Mouse (Mus musculus) heart, embryonic 14.5 days (tissue): Measurements from ENCODE around the gene Supt6. TPM values are rescaled to one million over a fixed set of nuclear protein-coding genes. Genes with fewer than 3 reads are reported as not detected.

Experiments used
- ATAC-seq: fragments of 200-750 bp; cut with Nextera tagmentation; 2 replicates; pipeline ENCODE4 v1.8.0; 2017; ENCODE audit warnings: low read depth, moderate TSS enrichment; ENCODE audit not compliant: insufficient number of reproducible peaks, insufficient read depth, low FRiP score
- H3K27ac ChIP-seq, 2 experiments: fragments of 200-500 bp in 1 of 2; fragments of 300-500 bp in 1 of 2; sonication (generic) in 1 of 2; replicated peaks in 1 of 2; 2 replicates each; pipeline ENCODE4 v1.5.1; 2012 to 2014; ENCODE audit warnings: low read depth in 2 of 2, low read length in 2 of 2, control low read depth in 1 of 2, mild to moderate bottlenecking in 1 of 2, mixed read lengths in 1 of 2; ENCODE audit not compliant: control insufficient read depth in 1 of 2, insufficient read depth in 1 of 2
- H3K27me3 ChIP-seq: fragments of 300-500 bp; sonication (generic); 2 replicates; pipeline ENCODE4 v1.6.1; 2014; ENCODE audit warnings: mild to moderate bottlenecking, low read length, control low read depth; ENCODE audit not compliant: control insufficient read depth, insufficient read depth
- H3K36me3 ChIP-seq: fragments of 300-500 bp; sonication (generic); 2 replicates; pipeline ENCODE4 v1.6.1; 2014; ENCODE audit warnings: mild to moderate bottlenecking, control low read depth, low read length, mixed read lengths; ENCODE audit not compliant: control insufficient read depth, insufficient read depth
- H3K4me1 ChIP-seq, 2 experiments: fragments of 200-500 bp in 1 of 2; fragments of 300-500 bp in 1 of 2; sonication (generic) in 1 of 2; 2 replicates each; pipeline ENCODE4 v1.6.1; 2012 to 2014; ENCODE audit warnings: low read length in 2 of 2, control low read depth in 1 of 2, mixed read lengths in 1 of 2; ENCODE audit not compliant: control insufficient read depth in 2 of 2, insufficient read depth in 2 of 2
- H3K4me2 ChIP-seq: fragments of 300-500 bp; sonication (generic); 2 replicates; pipeline ENCODE4 v1.6.1; 2014; ENCODE audit warnings: mild to moderate bottlenecking, low read length
- H3K4me3 ChIP-seq, 2 experiments: fragments of 200-500 bp in 1 of 2; fragments of 300-500 bp in 1 of 2; sonication (generic) in 1 of 2; 2 replicates each; pipeline ENCODE4 v1.5.1; 2012 to 2014; ENCODE audit warnings: low read length in 2 of 2, mild to moderate bottlenecking in 2 of 2, control low read depth in 1 of 2, low read depth in 1 of 2, moderate library complexity in 1 of 2; ENCODE audit not compliant: control insufficient read depth in 1 of 2, insufficient read depth in 1 of 2
- H3K9ac ChIP-seq: fragments of 300-500 bp; sonication (generic); 2 replicates; pipeline ENCODE4 v1.6.1; 2014; ENCODE audit warnings: mild to moderate bottlenecking, low read length
- H3K9me3 ChIP-seq: fragments of 300-500 bp; sonication (generic); 2 replicates; pipeline ENCODE4 v1.6.1; 2016; ENCODE audit warnings: low read length, control low read depth; ENCODE audit not compliant: control insufficient read depth
- WGBS: fragments of 180-500 bp; shearing (Covaris S2); extraction: QIAGEN DNeasy Blood & Tissue Kit; methylation state at CpG from one replicate; pipeline ENCODE4 v1.1.7; 2014; 5-methylcytosine and 5-hydroxymethylcytosine counted together
- polyA plus RNA-seq: library from polyadenylated mRNA; unstranded; fragments of >200 nt; fragmentation: Nextera tagmentation; extraction: Ambion mirVana; gene quantifications from 2 replicates; pipeline ENCODE4 v1.2.1, GENCODE M21; 2014

Supt6 gene
- polyA plus RNA-seq, 1 experiment from 2014 or later, result 13.8 TPM

DNA sequence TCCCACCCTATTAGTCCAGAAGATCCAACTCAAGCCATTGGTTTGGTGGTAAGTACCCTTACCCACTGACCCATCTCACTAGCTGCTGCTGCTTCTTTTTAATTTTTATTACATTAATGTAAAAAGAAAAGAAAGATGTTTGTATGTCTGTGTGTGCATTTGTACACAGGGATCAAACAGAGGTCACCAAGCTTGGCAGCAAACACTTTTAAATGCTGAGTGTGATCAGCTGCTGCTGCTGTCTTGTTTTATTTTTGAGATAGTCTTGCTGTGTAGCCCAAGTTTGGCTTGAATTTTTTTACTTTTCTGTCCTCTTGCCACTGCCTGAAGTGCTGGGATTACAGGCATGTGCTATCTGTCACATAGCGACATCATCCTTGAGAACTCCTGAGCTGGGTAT, 29.8 kb upstream of the Supt6 start:
- Histone ChIP-seq H3K4me1 (no peaks in the 10 kb centered on the region), H3K27ac (no peak overlapping the region), H3K4me2 (no peak overlapping the region), H3K9ac (no peak overlapping the region), H3K27me3 (no peaks in the 10 kb centered on the region), H3K9me3 (no peaks in the 10 kb centered on the region), H3K36me3 (peaks cover 100% of the 10 kb centered on the region), H3K4me3 (no peak overlapping the region)
- ATAC-seq, result no peak
- 93% methylated on average over 1 of the region's 1 CpGs for WGBS

DNA sequence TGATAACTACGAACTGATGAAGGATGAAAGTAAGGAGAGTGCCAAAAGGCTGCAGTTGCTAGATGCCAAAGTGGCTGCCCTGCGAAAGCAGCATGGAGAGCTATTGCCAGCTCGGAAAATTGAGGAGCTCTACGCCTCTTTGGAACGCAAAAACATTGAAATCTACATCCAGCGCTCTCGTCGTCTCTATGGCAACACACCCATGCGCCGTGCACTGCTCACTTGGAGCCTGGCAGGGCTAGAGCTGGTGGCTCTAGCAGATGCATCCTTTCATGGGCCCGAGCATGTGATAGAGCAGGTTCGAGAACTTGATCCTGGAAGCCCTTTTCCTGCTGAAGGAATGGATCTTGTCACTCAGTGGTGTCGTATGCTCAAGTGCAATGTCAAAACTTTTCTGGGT, 26.2 kb upstream of the Supt6 start:
- H3K36me3 ChIP-seq, result peaks cover 98% of the 10 kb centered on the region
- no peak overlapping the region for H3K4me3 ChIP-seq
- no peak for ATAC-seq
- H3K4me1 ChIP-seq, result no peaks in the 10 kb centered on the region
- H3K9ac ChIP-seq, result no peak overlapping the region
- no peaks in the 10 kb centered on the region for H3K27me3 ChIP-seq
- H3K27ac ChIP-seq, result no peak overlapping the region
- 88% methylated on average over 13 of the region's 13 CpGs for WGBS
- no peaks in the 10 kb centered on the region for H3K9me3 ChIP-seq
- H3K4me2 ChIP-seq, result no peak overlapping the region

- H3K9ac ChIP-seq, result no peak overlapping the region
- no peak for ATAC-seq
- no peak overlapping the region for H3K4me2 ChIP-seq
- no peak overlapping the region for H3K27ac ChIP-seq
- peaks cover 77% of the 10 kb centered on the region for H3K36me3 ChIP-seq
- peaks cover 2 to 10% of the 10 kb centered on the region in 2 experiments; a peak in 3 of 4 replicates for H3K4me1 ChIP-seq
- H3K27me3 ChIP-seq, result no peaks in the 10 kb centered on the region
- H3K9me3 ChIP-seq, result no peaks in the 10 kb centered on the region
- no peak overlapping the region for H3K4me3 ChIP-seq
- 85% methylated on average over 6 of the region's 6 CpGs for WGBS
Measured at GRCm38 (mm10) chr11:78265571-78265970, 19.8 kb upstream of the Supt6 start.

DNA sequence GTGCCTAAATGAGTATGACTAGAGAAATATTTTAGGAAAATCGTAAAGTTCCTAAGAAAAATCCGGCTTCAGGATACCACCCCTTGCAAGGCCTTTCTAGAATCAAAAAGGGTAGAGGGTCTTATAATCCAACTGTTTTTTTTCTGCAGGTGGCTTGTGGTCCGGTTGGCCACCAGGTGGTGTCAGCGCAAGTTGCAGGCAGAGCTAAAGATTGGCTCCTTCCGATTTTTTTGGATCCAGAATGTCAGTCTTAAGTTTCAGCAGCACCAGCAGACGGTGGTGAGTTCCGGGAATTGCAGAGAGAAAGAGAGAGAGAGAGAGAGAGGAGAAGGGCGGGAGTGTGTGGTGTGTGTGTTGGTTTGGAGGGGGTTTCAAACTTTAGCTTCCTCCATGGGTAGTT, 16.8 kb upstream of the Supt6 start:
- Histone ChIP-seq H3K27ac (no peak overlapping the region), H3K9me3 (no peaks in the 10 kb centered on the region), H3K4me3 (peak overlapping the region; percentile 63 to 87), H3K36me3 (peaks cover 48% of the 10 kb centered on the region), H3K4me2 (peak overlapping the region; percentile 60), H3K9ac (peak overlapping the region; percentile 82), H3K27me3 (peaks cover 7% of the 10 kb centered on the region; the same call in 1 of the 2 replicates), H3K4me1 (peaks cover 2 to 10% of the 10 kb centered on the region in 2 experiments; a peak in 3 of 4 replicates)
- ATAC-seq, result no peak
- 5% methylated on average over 8 of the region's 8 CpGs for WGBS

- Histone ChIP-seq H3K4me1 (peaks cover 2 to 10% of the 10 kb centered on the region in 2 experiments; a peak in 3 of 4 replicates), H3K27me3 (peaks cover 7% of the 10 kb centered on the region; the same call in 1 of the 2 replicates), H3K36me3 (peaks cover 39% of the 10 kb centered on the region), H3K4me3 (peak within 1 kb of the TSS; percentile 63 to 87), H3K9me3 (no peaks in the 10 kb centered on the region), H3K4me2 (peak within 1 kb of the TSS; percentile 60), H3K9ac (peak within 1 kb of the TSS; percentile 82), H3K27ac (peak within 1 kb of the TSS; percentile 68 to 88)
- WGBS, result under 1% methylated on average over 104 of the region's 115 CpGs
- ATAC-seq, result peak; percentile 98
Measured at GRCm38 (mm10) chr11:78261380-78262352, 15.9 kb upstream of the Supt6 start, which contains the start of gene 2610507B11Rik. 2610507B11Rik (plus strand) TSS chr11:78261752.

DNA sequence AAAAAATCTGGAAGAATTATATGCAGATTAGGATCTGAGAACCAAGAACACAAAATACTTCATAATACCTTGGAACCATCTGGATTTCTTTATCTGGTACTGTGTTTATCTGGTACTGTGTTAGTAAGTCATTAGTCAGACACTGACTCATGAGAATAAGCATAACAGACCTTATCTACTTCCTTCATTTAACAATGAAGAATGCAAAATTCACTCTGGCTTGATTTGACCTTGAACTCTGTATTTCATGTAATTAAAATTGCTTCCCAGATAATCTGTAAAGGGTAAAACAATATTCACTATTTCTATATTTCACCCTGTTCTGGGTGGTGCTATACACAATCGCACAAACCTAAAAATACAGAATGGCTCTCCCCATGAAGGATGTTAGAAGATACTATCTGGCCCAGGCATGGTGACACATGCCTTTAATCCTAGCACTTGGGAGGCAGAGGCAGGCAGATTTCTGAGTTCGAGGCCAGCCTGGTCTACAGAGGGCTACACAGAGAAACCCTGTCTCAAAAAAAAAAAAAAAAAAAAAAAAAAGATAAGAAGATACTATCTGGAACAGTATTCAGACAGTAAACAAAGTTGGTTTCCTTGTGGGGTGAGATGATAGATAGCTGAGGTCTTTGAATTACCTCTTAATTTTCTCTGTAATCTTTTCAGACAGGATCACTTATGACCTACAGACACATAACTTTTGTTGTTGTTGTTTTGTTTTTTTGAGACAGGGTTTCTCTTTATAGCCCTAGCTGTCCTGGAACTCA, 14.9 kb upstream of the Supt6 start:
- H3K36me3 ChIP-seq, result peaks cover 32% of the 10 kb centered on the region
- 95% methylated on average over 2 of the region's 2 CpGs for WGBS
- ATAC-seq, result no peak
- peaks cover 7% of the 10 kb centered on the region; the same call in 1 of the 2 replicates for H3K27me3 ChIP-seq
- H3K4me1 ChIP-seq, result peaks cover 2 to 10% of the 10 kb centered on the region in 2 experiments; a peak in 3 of 4 replicates
- peak overlapping the region; percentile 60 for H3K4me2 ChIP-seq
- no peaks in the 10 kb centered on the region for H3K9me3 ChIP-seq
- peak overlapping the region; percentile 26 to 87; a peak in 3 of 4 replicates for H3K4me3 ChIP-seq
- no peak overlapping the region for H3K27ac ChIP-seq
- H3K9ac ChIP-seq, result no peak overlapping the region

DNA sequence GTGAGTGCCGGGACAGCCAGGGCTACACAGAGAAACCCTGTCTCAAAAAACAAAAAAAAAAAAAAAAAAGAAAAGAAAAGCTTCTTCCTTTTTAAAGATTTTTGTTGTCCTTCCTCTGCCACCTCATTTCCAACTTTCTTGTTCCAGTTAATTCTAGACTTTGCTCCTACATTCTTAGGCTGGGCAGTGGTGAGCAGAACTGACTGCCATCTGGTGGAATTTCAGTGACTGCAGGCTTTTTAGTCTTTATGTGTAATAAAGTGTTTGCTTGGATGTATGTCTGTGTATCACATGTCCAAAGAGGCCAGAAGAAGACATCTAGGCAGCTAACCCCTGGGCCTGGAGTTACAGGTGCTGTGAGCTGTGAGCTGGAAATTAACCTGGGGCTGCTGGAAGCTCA, 10.8 kb upstream of the Supt6 start:
- H3K27me3 ChIP-seq, result peaks cover 7% of the 10 kb centered on the region; the same call in 1 of the 2 replicates
- H3K4me2 ChIP-seq, result no peak overlapping the region
- no peak for ATAC-seq
- no peak overlapping the region for H3K9ac ChIP-seq
- H3K36me3 ChIP-seq, result peaks cover 37% of the 10 kb centered on the region
- H3K4me1 ChIP-seq, result no peaks in the 10 kb centered on the region
- H3K4me3 ChIP-seq, result no peak overlapping the region
- H3K27ac ChIP-seq, result no peak overlapping the region
- no peaks in the 10 kb centered on the region for H3K9me3 ChIP-seq
- 100% methylated on average over 1 of the region's 1 CpGs for WGBS
